In genomic region chr13:46363456-46364201, GRCm38 (mm10) we compare ENCODE assay signal across 16 mouse cellular contexts. TPM values are rescaled to one million over a fixed set of nuclear protein-coding genes. Genes with fewer than 3 reads are reported as not detected.
DNase-seq lines count a peak whose midpoint lies in the region; ATAC-seq and TF ChIP-seq lines count a peak whose summit lies in the region.
"Had no signal": no experiment of that assay in that cellular context is flagged by ENCODE, and none has a peak within 500 bp of the region (broad histone marks: within the 10 kb centered on the region; RNA-seq: fewer than 3 reads in every experiment).

No protein-coding gene starts in this region.

- H3K27ac ChIP-seq in forebrain, postnatal 0 days (ENCODE audit: low read depth, low read length), result peak overlapping the region; percentile 81
- no peak overlapping the region for H3K27ac ChIP-seq in forebrain, embryonic 12.5 days
- H3K27ac ChIP-seq: embryonic facial prominence, embryonic 12.5 days; hindbrain, embryonic 14.5 days; limb, embryonic 15.5 days; midbrain, embryonic 15.5 days had no signal

- TF ChIP-seq CTCF in forebrain, postnatal 0 days (IDR thresholded peaks at IDR 0.05; ENCODE audit: low read depth), result no peak
- TF ChIP-seq CTCF in lung, adult 2 months (IDR thresholded peaks at IDR 0.05; ENCODE audit: insufficient read depth, low read length), result no peak

- peaks cover 13% of the 10 kb centered on the region; the same call in 1 of the 2 replicates for H3K4me1 ChIP-seq in forebrain, postnatal 0 days (ENCODE audit: insufficient read depth)
- peaks cover 19% of the 10 kb centered on the region for H3K4me1 ChIP-seq in forebrain, embryonic 12.5 days
- no peaks in the 10 kb centered on the region for H3K4me1 ChIP-seq in lung, adult 2 months (ENCODE audit: control insufficient read depth, insufficient read depth, low read length)
- H3K4me1 ChIP-seq: embryonic facial prominence, embryonic 12.5 days; limb, embryonic 15.5 days had no signal

- no peaks in the 10 kb centered on the region for H3K27me3 ChIP-seq in forebrain, postnatal 0 days (ENCODE audit: insufficient read depth, low read length)
- no peaks in the 10 kb centered on the region for H3K27me3 ChIP-seq in forebrain, embryonic 12.5 days
- H3K27me3 ChIP-seq: embryonic facial prominence, embryonic 12.5 days; limb, embryonic 15.5 days; midbrain, embryonic 15.5 days had no signal

- peak; percentile 86 for DNase-seq in forebrain, postnatal 0 days
- peak; percentile 3 for DNase-seq in lung, postnatal 25 days (ENCODE audit: low spot score)
- no peak for DNase-seq in lung, adult 2 months
- DNase-seq in left cerebral cortex, adult 18-20 months (ENCODE audit: low spot score in 2 of 2), result peak; percentile 20 to 33
- DNase-seq in telencephalon, adult 2 months (ENCODE audit: low read depth, low spot score), result peak; percentile 80
- no peak for DNase-seq in ovary, postnatal 14 days (ENCODE audit: low spot score)
- DNase-seq in heart, adult 9 months (ENCODE audit: low spot score in 2 of 2), result no peak
- DNase-seq: adrenal gland, adult 2 months; cerebellum, postnatal 10 days; kidney, adult 18-20 months; thymus, adult 2 months had no signal

- H3K4me2 ChIP-seq in forebrain, postnatal 0 days (ENCODE audit: low read depth), result no peak overlapping the region
- no peak overlapping the region for H3K4me2 ChIP-seq in forebrain, embryonic 12.5 days
- H3K4me2 ChIP-seq: embryonic facial prominence, embryonic 12.5 days; hindbrain, embryonic 14.5 days; limb, embryonic 15.5 days; midbrain, embryonic 15.5 days had no signal

- 63% methylated on average over 13 of the region's 13 CpGs for WGBS in forebrain, postnatal 0 days
- WGBS in forebrain, embryonic 12.5 days, result 90% methylated on average over 13 of the region's 13 CpGs
- WGBS in lung, adult 2 months, result 76% methylated on average over 13 of the region's 13 CpGs

- TF ChIP-seq POLR2A in lung, adult 2 months (IDR thresholded peaks at IDR 0.05; ENCODE audit: borderline replicate concordance, extremely low read depth, low read depth, low read length), result no peak

- no peaks in the 10 kb centered on the region for H3K36me3 ChIP-seq in forebrain, postnatal 0 days (ENCODE audit: insufficient read depth)
- H3K36me3 ChIP-seq in forebrain, embryonic 12.5 days (replicated peaks), result no peaks in the 10 kb centered on the region
- H3K36me3 ChIP-seq: embryonic facial prominence, embryonic 12.5 days; limb, embryonic 15.5 days; midbrain, embryonic 15.5 days had no signal

- H3K9ac ChIP-seq in forebrain, postnatal 0 days, result no peak overlapping the region
- H3K9ac ChIP-seq in forebrain, embryonic 12.5 days, result no peak overlapping the region
- H3K9ac ChIP-seq: embryonic facial prominence, embryonic 12.5 days; hindbrain, embryonic 14.5 days; limb, embryonic 15.5 days; midbrain, embryonic 15.5 days had no signal

- no peaks in the 10 kb centered on the region for H3K9me3 ChIP-seq in forebrain, postnatal 0 days (ENCODE audit: low read length)
- H3K9me3 ChIP-seq in forebrain, embryonic 12.5 days, result peaks cover 5% of the 10 kb centered on the region; the same call in 1 of the 2 replicates
- H3K9me3 ChIP-seq: embryonic facial prominence, embryonic 12.5 days; limb, embryonic 15.5 days; midbrain, embryonic 15.5 days had no signal

- H3K4me3 ChIP-seq in forebrain, postnatal 0 days (ENCODE audit: low read depth, low read length), result no peak overlapping the region
- H3K4me3 ChIP-seq in forebrain, embryonic 12.5 days (replicated peaks), result no peak overlapping the region
- H3K4me3 ChIP-seq in lung, adult 2 months (replicated peaks; ENCODE audit: extremely low read depth, low read depth, low read length), result no peak overlapping the region
- H3K4me3 ChIP-seq: embryonic facial prominence, embryonic 12.5 days; limb, embryonic 15.5 days; midbrain, embryonic 15.5 days had no signal

- ATAC-seq in forebrain, postnatal 0 days, result peak; percentile 75
- ATAC-seq in forebrain, embryonic 12.5 days (ENCODE audit: low FRiP score), result no peak
- ATAC-seq: midbrain, embryonic 15.5 days had no signal

RNA-seq across cellular contexts. Expression of gene Rbm24, which starts 54.6 kb away (rescaled TPM):
- 29.8 and 32.6 TPM in 2 replicates for total RNA-seq in forebrain, postnatal 0 days (2014; rRNA removed)
- 5.6 and 5.7 TPM in 2 replicates for polyA plus RNA-seq in forebrain, postnatal 0 days (2015; fragmentation: Nextera tagmentation; extraction: Ambion mirVana)
- 3.0 and 3.4 TPM in 2 replicates for polyA plus RNA-seq in forebrain, embryonic 12.5 days (2016; fragmentation: Nextera tagmentation; extraction: Ambion mirVana)
- polyA plus RNA-seq in lung, adult 2 months (2012; rRNA removed), result 14.7 and 23.5 TPM in 2 replicates
- 10 to 100 TPM; 25.0 to 33.0 TPM for total RNA-seq in left cerebral cortex, adult 18-20 months (2021)

Comparison
In these comparisons a context has a peak if more than half of its experiments do, and no peak if none do; other contexts are left out.
1. DNase-seq: peak in forebrain, postnatal 0 days (single experiment), lung, postnatal 25 days (single experiment), left cerebral cortex, adult 18-20 months (2 of 2) and telencephalon, adult 2 months (single experiment); none in lung, adult 2 months (single experiment), ovary, postnatal 14 days (single experiment) and heart, adult 9 months (0 of 2).